Mouse (Mus musculus) testis, adult 2 months (tissue): ENCODE data around the gene Pdcd6. TPM values are rescaled to one million over a fixed set of nuclear protein-coding genes. Genes with fewer than 3 reads are reported as not detected.

Source experiments
- H3K27ac ChIP-seq: fragments of 200-500 bp; 2 replicates; pipeline ENCODE4 v1.5.1; 2012; ENCODE audit warnings: low read depth, low read length; ENCODE audit not compliant: control insufficient read depth, insufficient read depth
- H3K27me3 ChIP-seq: fragments of 200-500 bp; 2 replicates; pipeline ENCODE4 v1.6.1; 2012; ENCODE audit warnings: mild to moderate bottlenecking, low read length, moderate library complexity; ENCODE audit not compliant: control insufficient read depth, insufficient read depth
- H3K36me3 ChIP-seq: fragments of 200-500 bp; 2 replicates; pipeline ENCODE4 v1.6.1; 2012; ENCODE audit warnings: mild to moderate bottlenecking, low read length; ENCODE audit not compliant: control insufficient read depth, insufficient read depth
- H3K4me1 ChIP-seq: fragments of 200-500 bp; 2 replicates; pipeline ENCODE4 v1.6.1; 2012; ENCODE audit warnings: low read length; ENCODE audit not compliant: control insufficient read depth, insufficient read depth
- H3K4me3 ChIP-seq: fragments of 200-500 bp; 2 replicates; pipeline ENCODE4 v1.5.1; 2012; ENCODE audit warnings: low read depth, mild to moderate bottlenecking, low read length, moderate library complexity, mixed read lengths; ENCODE audit not compliant: control insufficient read depth
- CTCF ChIP-seq: fragments of 200-500 bp; IDR thresholded peaks from 2 replicates; pipeline ENCODE4 v1.5.1; 2012; ENCODE audit warnings: low read depth, mild to moderate bottlenecking, inconsistent platforms, low read length, moderate library complexity; ENCODE audit not compliant: control insufficient read depth, insufficient read depth, insufficient replicate concordance
- POLR2A ChIP-seq: fragments of 200-500 bp; IDR thresholded peaks from 2 replicates; pipeline ENCODE4 v1.6.1; 2012; ENCODE audit warnings: low read depth, mild to moderate bottlenecking, inconsistent platforms, low read length, moderate library complexity; ENCODE audit not compliant: control insufficient read depth
- polyA plus RNA-seq: library from polyadenylated mRNA; depleted of rRNA; stranded (reverse); fragments of >200 nt; gene quantifications from 2 replicates; pipeline ENCODE4 v1.2.3, GENCODE M21; 2012

Pdcd6 gene
- polyA plus RNA-seq, 1 experiment: 40.7 TPM

DNA sequence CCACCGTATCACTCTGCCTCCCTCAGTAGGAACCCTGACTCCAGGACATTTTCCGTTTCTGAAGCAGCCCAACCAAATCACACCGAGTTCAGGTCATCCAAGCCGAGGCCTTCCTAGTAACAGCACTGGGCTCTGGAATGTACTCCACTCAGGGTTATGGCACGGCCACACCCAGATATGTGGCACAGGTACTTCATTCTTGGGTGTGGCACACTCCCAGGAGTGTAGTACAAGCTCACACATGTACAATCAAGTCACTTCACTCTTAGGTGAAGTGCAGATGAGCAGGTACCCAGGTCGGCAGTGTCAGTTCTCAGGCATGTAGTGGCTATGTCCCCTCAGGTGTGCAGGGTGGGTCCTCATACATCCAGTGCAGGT lies 15.8 kb downstream of the Pdcd6 start:
- Histone ChIP-seq H3K27ac (no peak overlapping the region), H3K27me3 (no peaks in the 10 kb centered on the region), H3K4me3 (no peak overlapping the region), H3K36me3 (peaks cover 2% of the 10 kb centered on the region), H3K4me1 (no peaks in the 10 kb centered on the region)
- TF ChIP-seq POLR2A (no peak), CTCF (no peak)

DNA sequence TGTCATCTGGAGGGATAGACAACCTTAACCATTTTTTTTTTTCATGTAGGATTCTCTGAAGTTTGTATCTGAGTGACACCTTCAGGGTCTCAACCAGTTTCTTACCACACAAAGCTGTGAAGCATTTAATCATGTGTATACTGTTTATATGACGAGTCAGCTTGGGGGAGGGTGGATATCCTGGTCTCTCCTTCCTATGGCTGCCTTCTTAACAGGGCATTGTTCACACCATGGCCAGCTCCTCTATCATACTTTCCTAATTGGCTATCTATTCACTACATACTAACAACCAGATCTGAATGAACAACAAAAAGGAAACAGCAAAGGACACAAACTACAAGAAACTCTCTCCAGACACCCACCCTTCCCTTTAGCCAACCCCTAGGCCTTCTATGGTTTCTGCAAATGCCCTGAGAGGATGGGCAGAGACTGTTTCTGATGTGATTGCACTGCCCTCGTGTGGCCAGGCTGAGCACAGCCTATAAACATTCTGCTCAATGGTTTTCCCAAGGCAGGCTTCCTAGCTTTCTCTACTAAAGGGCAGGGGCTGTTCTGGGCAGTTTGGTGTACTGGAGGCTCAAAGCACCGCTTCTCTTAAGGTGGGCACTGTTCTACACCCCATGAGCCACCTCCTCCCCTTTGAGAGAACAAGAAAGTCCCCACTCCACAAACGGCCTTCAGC lies 16.3 kb downstream of the Pdcd6 start:
- Histone ChIP-seq H3K27ac (no peak overlapping the region), H3K4me1 (no peaks in the 10 kb centered on the region), H3K4me3 (no peak overlapping the region), H3K27me3 (no peaks in the 10 kb centered on the region), H3K36me3 (peaks cover 2% of the 10 kb centered on the region)
- TF ChIP-seq CTCF (peak; percentile 60; the same call in 1 of the 2 replicates), POLR2A (no peak)

DNA sequence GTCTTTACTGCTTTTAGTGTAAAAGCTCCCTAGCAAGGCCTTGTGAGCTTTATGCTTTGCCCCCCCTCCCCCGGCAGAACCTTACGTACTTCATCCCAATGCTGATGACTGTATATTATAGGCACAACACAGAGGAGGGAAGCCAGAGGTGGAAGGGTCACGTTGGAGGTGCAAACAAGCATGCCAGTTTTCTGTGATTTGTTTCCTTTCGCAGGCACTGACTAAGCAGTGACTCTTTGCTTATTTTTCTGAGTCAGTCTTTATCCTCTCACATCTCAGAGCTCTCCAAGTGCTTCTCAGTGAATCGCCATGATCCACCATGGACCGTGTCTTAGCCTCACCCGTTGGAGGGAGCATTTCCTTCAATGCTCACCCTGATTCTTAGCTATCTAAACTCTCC lies 21.0 kb downstream of the Pdcd6 start:
- Histone ChIP-seq H3K4me1 (0 out of 2 replicates have a peak, but pooled peaks cover 2% of the 10 kb centered on the region), H3K4me3 (no peak overlapping the region), H3K27ac (no peak overlapping the region), H3K36me3 (no peaks in the 10 kb centered on the region), H3K27me3 (no peaks in the 10 kb centered on the region)
- TF ChIP-seq POLR2A (no peak), CTCF (no peak)

DNA sequence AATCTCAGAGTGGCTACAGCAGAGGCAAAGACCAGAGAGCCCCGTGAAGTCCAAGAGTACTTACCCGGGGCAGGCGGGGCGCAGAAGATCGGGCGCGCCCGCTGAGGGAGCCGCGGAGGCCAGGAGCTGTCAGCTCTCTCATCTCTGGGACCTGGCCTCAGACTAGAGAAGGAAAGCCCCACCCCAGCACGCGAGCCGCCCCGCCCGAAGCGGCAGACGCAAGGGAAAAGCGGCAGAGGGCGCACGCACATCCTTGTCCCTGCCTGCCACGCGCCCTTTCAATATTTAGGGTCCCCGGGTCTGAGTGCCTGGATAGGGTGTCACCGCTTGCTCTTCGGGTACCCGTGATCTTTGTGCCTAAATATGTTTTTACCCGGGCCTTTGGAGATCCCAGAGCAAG lies 25.2 kb downstream of the Pdcd6 start, which contains the start of gene Ahrr:
Gene Ahrr (minus strand): TSS at position 165 of the 400 bp plus-strand sequence.
- Histone ChIP-seq H3K27me3 (no peaks in the 10 kb centered on the region), H3K4me1 (0 out of 2 replicates have a peak, but pooled peaks cover 2% of the 10 kb centered on the region), H3K36me3 (no peaks in the 10 kb centered on the region), H3K4me3 (peak within 1 kb of the TSS; percentile 13; the same call in 1 of the 2 replicates), H3K27ac (no peak within 1 kb of the TSS)
- no peak for TF ChIP-seq POLR2A
- TF ChIP-seq CTCF: no peak

DNA sequence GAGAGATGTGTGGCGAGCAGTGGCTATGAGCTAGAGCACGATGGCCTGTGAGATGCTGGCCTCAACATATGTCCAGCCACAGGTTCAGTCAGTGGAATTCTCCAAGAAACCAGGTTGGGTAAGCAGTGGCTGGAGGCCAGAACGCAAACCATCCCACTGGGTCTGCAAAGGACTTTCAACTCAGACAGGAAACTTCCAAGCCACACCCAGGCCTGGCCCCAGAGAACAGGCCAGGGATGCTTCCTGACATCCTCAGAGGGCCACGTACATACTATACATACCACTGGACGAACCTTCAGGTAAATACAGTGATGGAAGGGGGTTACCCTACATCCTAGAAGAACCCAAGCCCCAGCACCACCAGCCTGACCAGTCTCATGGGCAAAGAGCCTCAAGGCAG lies 27.7 kb downstream of the Pdcd6 start:
- Histone ChIP-seq H3K27me3 (no peaks in the 10 kb centered on the region), H3K4me1 (0 out of 2 replicates have a peak, but pooled peaks cover 2% of the 10 kb centered on the region), H3K36me3 (no peaks in the 10 kb centered on the region), H3K4me3 (no peak overlapping the region), H3K27ac (no peak overlapping the region)
- TF ChIP-seq POLR2A (no peak), CTCF (no peak)

DNA sequence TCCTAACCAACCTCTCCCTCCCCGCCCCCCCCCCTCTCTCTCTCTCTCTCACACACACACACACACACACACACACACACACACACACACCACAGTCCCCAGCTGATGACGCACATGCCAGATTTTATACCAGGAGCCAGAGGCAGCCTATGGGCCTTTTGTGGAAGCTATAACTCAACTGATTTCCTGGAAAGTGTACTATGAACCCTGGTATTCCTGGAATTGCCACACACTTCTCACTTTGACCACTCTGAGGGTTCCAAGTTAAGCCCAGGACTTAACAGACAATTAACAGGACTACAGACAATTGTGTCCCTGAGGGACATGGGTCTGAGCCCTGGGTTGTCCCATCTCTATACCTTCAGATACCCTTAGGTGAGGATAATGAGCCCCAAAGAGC lies 35.1 kb downstream of the Pdcd6 start:
- Histone ChIP-seq H3K4me3 (no peak overlapping the region), H3K36me3 (no peaks in the 10 kb centered on the region), H3K4me1 (no peaks in the 10 kb centered on the region), H3K27me3 (no peaks in the 10 kb centered on the region), H3K27ac (no peak overlapping the region)
- TF ChIP-seq POLR2A: no peak
- TF ChIP-seq CTCF: no peak

DNA sequence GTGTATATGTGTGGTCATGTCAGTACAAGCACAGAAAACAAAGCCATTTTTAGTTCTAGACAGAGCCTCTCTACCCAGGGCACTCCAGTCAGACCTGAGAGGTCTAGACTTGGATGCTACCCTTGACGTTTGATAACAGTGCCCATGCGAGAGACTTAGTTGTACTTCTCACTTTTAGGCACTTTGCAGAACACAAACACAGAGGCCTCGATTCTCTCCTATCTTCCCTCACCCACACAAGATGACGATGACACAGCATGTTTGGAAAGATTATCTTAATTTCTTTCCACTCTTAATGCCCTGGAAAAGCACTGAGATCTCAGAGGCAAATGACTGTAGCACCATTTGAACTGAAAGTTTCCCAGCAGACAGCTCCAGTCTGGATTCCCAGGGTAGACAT lies 41.7 kb downstream of the Pdcd6 start:
- Histone ChIP-seq H3K27ac (no peak overlapping the region), H3K4me3 (no peak overlapping the region), H3K4me1 (no peaks in the 10 kb centered on the region), H3K36me3 (no peaks in the 10 kb centered on the region), H3K27me3 (no peaks in the 10 kb centered on the region)
- TF ChIP-seq POLR2A (no peak), CTCF (no peak)
